Mouse (Mus musculus): ENCODE measurements around the gene Med13l.

Gene Med13l

DNA sequence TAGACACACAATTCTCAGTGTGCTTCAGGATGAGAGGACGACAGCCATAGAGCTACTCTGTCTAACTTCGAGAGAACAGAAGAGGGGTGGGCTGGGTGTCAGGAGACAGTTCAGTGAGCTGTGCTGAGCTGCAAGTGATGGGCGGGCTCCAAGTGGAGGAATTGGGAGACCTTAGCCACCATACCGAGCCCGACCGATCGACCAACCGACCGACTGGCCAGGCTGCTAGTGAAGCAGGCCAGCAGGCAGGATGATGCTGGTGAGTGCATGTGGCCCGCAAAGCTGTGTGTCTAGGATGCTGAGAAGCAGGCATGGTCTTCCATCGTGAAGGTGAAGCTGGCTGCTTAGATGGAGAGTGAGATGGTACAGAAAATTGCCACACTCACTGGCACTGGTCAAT, 94.1 kb downstream of the Med13l start:
- DNase-seq (ENCODE audit: extremely low read depth, low read depth): no peak

DNA sequence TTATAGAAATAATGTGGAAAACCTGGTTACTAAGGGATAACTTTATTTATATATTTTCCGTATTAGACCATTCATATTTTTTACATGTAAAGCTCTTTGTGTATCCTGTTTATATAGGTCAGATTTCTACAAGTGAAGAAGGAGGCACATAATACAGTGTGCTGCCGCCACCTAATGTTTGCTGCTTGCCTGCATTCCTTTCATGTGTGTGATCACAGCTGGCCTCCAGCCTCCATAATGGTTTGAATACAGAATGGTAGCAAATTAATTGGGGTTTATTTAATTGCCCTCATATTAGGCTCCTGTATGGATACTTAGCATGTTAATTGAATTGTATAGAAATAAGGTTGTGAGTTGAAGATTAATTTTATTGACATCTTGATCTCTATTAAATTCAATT, 94.5 kb downstream of the Med13l start:
- DNase-seq (ENCODE audit: extremely low read depth, low read depth): no peak

DNA sequence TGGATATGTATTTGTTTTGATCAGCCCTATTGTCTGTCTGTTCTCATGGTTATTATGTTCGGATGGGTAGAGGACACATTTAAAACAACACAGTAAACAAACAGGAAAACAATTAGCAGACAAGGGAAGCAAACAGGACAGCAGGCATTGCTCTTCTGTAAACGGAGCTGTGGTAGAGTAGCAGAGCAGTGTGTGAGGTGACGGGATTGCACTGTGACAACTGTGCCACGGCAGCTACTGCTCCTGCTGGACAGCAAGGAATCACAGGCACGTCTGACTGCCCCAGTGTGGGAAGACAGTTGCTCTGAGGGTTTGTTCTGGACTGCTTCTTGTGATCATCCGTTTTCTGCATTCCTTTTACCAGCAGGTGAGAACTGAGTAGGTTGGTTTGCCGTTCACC, 94.9 kb downstream of the Med13l start:
- DNase-seq (ENCODE audit: extremely low read depth, low read depth): no peak

GRCm38 (mm10) chr5:118655966-118656365, 95.5 kb downstream of the Med13l start:
- no peak for DNase-seq (ENCODE audit: extremely low read depth, low read depth)

- no peak for DNase-seq (ENCODE audit: extremely low read depth, low read depth)
These were observed 97.9 kb downstream of the Med13l start for GRCm38 (mm10) chr5:118658256-118658837.

DNA sequence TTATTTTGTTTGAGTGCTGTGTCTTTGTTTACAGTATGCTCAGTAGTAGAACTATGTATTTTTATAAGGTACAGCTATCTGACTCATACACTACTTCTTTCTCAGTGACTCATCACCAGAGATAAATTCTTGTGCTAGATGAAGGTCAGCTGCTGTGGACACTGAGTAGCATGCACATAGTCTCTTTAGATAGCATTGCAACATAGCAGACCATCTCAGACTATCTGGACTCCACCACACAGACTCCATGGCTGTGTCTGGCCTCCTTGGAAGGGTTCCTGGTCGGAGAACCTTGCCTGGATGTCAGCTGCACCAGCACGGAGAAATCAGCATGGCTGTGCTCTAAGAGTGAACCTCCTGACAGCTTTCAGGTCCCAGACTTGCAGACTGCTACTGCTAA, 99.2 kb downstream of the Med13l start:
- DNase-seq (ENCODE audit: extremely low read depth, low read depth): no peak

DNA sequence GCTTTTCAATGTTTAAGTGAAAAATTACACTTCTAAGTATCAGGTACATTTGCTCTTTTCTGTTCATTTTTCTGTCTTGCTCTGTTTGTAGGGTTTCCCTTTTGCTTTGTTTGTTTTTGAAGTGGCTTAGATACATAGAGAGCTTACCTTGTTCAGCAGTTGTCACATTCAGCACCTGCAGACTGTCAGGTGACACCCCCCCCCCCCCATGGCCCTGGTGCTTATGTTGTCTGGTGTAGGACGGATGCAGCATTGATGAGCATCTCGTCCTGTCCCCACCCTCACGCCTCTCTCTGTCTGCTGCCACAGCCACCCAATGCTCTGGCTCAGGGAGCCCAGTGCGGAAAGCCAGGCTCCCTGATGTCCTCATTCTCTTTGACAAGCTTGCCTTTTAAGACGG, 101.3 kb downstream of the Med13l start:
- DNase-seq (ENCODE audit: extremely low read depth, low read depth): no peak

DNA sequence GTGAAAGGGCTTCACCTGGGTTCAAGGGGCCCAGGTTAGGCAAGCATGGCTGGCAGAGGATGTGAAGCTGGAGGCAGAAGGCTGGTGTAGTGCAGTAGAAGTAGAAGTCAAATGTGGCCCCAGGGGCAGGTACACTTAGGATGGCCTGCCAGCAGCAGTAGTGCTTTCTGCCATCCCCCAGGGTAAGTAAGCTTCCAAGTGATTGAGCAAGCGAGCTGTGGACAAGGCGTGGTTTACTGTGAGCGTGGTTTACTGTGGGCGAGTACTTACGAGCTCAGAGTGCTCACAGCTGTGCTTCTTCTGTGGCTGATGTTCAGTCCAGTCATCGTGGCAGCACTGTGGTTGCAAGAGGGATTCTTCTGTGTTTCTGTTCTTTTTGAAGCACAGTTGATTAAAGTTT, 103.5 kb downstream of the Med13l start:
- DNase-seq (ENCODE audit: extremely low read depth, low read depth): no peak

DNA sequence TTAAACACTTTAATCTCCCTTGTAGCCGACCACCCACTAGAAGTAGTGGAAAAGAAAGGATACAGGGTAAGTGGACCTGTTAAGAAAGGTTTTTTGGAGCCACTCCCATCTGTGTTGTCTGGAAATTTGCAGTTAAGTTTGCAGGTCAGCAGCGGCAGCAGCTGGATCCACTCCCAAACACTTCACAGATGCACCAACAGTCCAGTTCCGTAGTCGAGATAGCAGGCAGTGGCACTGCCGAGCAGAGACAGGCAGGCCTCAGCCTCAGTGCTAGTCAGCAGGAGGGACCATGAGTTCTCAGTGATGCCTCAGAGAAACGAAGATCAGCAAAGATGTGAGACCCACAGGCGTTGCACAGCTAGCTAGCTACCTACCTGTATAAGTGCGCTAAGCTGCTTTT, 104.5 kb downstream of the Med13l start:
- no peak for DNase-seq (ENCODE audit: extremely low read depth, low read depth)

- no peak for DNase-seq (ENCODE audit: extremely low read depth, low read depth)
These were observed 106.1 kb downstream of the Med13l start for GRCm38 (mm10) chr5:118666437-118667207.

GRCm38 (mm10) chr5:118667863-118668262, 107.4 kb downstream of the Med13l start:
- DNase-seq (ENCODE audit: extremely low read depth, low read depth): no peak

GRCm38 (mm10) chr5:118668931-118669330, 108.5 kb downstream of the Med13l start:
- DNase-seq (ENCODE audit: extremely low read depth, low read depth): no peak

DNA sequence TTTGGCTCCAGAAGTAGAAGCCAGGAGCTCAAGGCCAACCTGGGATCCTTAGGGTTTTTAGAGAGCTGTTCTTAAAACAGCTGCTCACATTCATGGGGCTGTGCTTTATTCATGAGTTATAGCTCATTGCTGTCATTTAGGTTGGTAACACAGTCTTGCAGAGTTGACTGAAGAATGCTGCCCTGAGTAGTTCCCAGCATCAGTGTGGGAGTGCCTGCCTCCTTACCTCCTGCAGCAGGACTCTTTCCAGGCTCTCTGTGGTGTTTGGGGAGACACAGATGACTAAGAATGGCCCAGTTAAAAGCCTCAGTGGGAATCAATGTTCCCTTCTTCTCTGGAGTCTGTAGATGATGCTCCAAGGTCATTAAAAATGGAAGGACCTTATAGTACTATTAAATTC, 111.6 kb downstream of the Med13l start:
- DNase-seq (ENCODE audit: extremely low read depth, low read depth): no peak

- no peak for DNase-seq (ENCODE audit: extremely low read depth, low read depth)
These were observed 113.4 kb downstream of the Med13l start for GRCm38 (mm10) chr5:118673859-118674258.

DNA sequence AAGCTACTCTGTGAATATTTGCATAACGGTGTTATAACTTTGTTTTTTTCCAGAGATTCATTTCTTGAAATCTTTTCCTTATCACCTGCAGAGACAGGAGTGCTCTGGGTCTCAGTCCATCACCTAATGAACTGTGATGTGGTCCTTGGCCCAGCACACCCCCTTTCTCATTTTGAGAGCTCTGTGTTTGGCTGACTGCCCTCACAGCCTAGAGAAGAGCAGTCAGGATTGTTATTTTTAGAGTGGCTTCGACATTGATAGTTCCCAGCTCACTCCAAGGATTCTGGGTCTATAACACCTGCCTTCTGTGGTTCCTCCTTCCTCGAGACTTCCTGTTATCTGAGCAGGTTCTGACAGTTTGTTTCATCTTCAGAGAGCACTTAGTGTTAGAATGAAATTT, 113.8 kb downstream of the Med13l start:
- DNase-seq (ENCODE audit: extremely low read depth, low read depth): no peak

DNA sequence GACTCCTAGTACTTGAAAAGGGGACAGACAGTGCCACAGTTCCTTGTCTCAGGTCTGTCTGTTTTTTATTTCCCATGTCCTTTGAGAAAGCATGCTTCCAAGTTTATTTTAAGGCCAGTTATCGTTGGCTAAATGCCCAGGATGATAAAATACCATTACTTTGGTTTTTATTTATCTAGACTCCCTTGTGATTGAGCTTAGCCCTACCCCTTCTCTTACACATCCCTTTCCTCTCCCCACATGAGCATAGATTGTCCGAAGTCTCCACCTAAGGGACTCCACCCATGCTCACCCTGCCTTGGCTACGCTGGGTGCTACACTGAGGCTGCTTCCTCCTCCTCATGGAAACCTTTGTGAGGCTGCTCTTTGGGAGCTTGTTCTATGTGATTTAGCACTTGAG, 115.2 kb downstream of the Med13l start:
- no peak for DNase-seq (ENCODE audit: extremely low read depth, low read depth)

- DNase-seq (ENCODE audit: extremely low read depth, low read depth): no peak
These were observed 115.9 kb downstream of the Med13l start for GRCm38 (mm10) chr5:118676151-118676918.

GRCm38 (mm10) chr5:118679283-118679835, 118.9 kb downstream of the Med13l start:
- DNase-seq (ENCODE audit: extremely low read depth, low read depth): no peak

- DNase-seq (ENCODE audit: extremely low read depth, low read depth): no peak
These were observed 120.4 kb downstream of the Med13l start for GRCm38 (mm10) chr5:118680853-118681252.

GRCm38 (mm10) chr5:118682007-118682406, 121.5 kb downstream of the Med13l start:
- no peak for DNase-seq (ENCODE audit: extremely low read depth, low read depth)

- DNase-seq (ENCODE audit: extremely low read depth, low read depth): no peak
These were observed 124.7 kb downstream of the Med13l start for GRCm38 (mm10) chr5:118685145-118685544.

GRCm38 (mm10) chr5:118686021-118686420, 125.5 kb downstream of the Med13l start:
- no peak for DNase-seq (ENCODE audit: extremely low read depth, low read depth)
